20 mouse cellular contexts compared by ENCODE assay signal in the genomic region with DNA sequence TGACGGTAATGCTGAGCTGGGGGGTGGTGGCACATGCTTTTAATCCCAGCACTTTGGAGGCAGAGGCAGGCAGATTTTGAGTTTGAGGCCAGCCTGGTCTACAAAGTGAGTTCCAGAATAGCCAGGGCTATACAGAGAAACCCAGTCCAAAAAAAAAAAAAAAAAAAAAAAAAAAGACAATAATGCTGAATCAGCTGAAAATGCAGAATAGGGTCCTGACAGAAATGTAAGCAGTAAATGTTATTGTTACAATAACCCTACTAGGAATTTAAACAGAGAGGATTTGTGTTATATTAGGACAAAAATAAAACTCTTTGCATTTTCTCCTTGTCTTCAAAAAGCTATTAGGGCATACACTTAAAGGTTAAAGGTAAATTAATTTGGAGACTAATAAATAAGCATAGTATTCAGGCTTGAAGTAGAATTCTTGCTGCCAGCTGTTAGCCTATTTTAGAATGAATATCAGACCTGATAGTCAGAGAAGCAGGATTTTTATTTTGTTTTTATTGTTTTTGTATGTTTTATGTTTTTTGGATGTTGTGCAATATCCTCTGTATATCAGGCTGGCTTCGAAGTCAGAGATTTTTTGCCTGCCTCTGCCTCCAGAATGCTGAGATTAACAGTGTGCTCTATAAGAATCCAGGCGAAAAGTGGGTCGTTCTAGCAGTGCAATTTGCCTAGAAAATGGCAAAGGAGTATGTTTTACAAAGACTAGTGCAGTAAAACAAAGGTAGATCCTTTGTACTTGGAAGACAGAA.
"Had no signal": no experiment of that assay in that cellular context is flagged by ENCODE, and none has a peak within 500 bp of the region (broad histone marks: within the 10 kb centered on the region; RNA-seq: fewer than 3 reads in every experiment).

No protein-coding gene starts in this region.

- H3K4me3 ChIP-seq: liver, embryonic 15.5 days; lung, embryonic 15.5 days; megakaryocyte, embryonic 14.5 days; midbrain, embryonic 10.5 days; midbrain, embryonic 12.5 days; neural tube, embryonic 12.5 days; stomach, embryonic 15.5 days had no signal

- DNase-seq: liver, postnatal 0 days; lung, adult 2 months; lung, postnatal 14 days; lung, postnatal 36 days; midbrain, embryonic 14.5 days; right cerebral cortex, postnatal 14 days; thymus, adult 2 months; thymus, postnatal 25 days; thymus, postnatal 4 days had no signal

- H3K9ac ChIP-seq: liver, embryonic 15.5 days; liver, postnatal 0 days; lung, embryonic 15.5 days; midbrain, embryonic 12.5 days; neural tube, embryonic 12.5 days; stomach, embryonic 15.5 days had no signal

- H3K27me3 ChIP-seq: liver, embryonic 15.5 days; lung, embryonic 15.5 days; megakaryocyte, embryonic 14.5 days; midbrain, embryonic 12.5 days; neural tube, embryonic 12.5 days; stomach, embryonic 15.5 days had no signal

- H3K36me3 ChIP-seq: liver, embryonic 15.5 days; lung, embryonic 15.5 days; midbrain, embryonic 10.5 days; midbrain, embryonic 12.5 days; neural tube, embryonic 12.5 days; stomach, embryonic 15.5 days had no signal

- H3K9me3 ChIP-seq: liver, embryonic 15.5 days; lung, embryonic 15.5 days; megakaryocyte, embryonic 14.5 days; midbrain, embryonic 10.5 days; midbrain, embryonic 12.5 days; neural tube, embryonic 12.5 days; stomach, embryonic 15.5 days had no signal

- H3K4me1 ChIP-seq: liver, embryonic 15.5 days; lung, embryonic 15.5 days; megakaryocyte, embryonic 14.5 days; midbrain, embryonic 10.5 days; midbrain, embryonic 12.5 days; neural tube, embryonic 12.5 days; stomach, embryonic 15.5 days had no signal

- H3K4me2 ChIP-seq: liver, embryonic 15.5 days; lung, embryonic 15.5 days; midbrain, embryonic 12.5 days; neural tube, embryonic 12.5 days; stomach, embryonic 15.5 days had no signal

- ATAC-seq: liver, postnatal 0 days; lung, postnatal 0 days; midbrain, embryonic 16.5 days had no signal

- H3K27ac ChIP-seq: liver, embryonic 15.5 days; lung, embryonic 15.5 days; macrophage; midbrain, embryonic 10.5 days; midbrain, embryonic 12.5 days; neural tube, embryonic 12.5 days; stomach, embryonic 15.5 days; stomach, postnatal 0 days had no signal
